Mouse (Mus musculus): Measurements from ENCODE around the gene Sptbn2.

Gene Sptbn2

GRCm38 (mm10) chr19:4786313-4786712 is 75.3 kb downstream of the Sptbn2 start:
- DNase-seq: no peak

GRCm38 (mm10) chr19:4793281-4793830 is 82.4 kb downstream of the Sptbn2 start:
- no peak for DNase-seq

- peak; percentile 99 for DNase-seq
Measured at GRCm38 (mm10) chr19:4793831-4794422, 83.0 kb downstream of the Sptbn2 start, which contains the start of gene Rbm4. Rbm4 (minus strand) TSS chr19:4793901.

- DNase-seq: no peak
Measured at GRCm38 (mm10) chr19:4795929-4796328, 85.0 kb downstream of the Sptbn2 start.

GRCm38 (mm10) chr19:4797846-4798245 is 86.9 kb downstream of the Sptbn2 start:
- DNase-seq: no peak

- DNase-seq: no peak
Measured at GRCm38 (mm10) chr19:4799083-4799482, 88.1 kb downstream of the Sptbn2 start.

All from cerebellum, adult 11-12 months (tissue).